Mouse (Mus musculus): ENCODE results near the gene Tbx3.

GRCm38 (mm10) chr5:119682646-119683515, 12.4 kb downstream of the Tbx3 start:
- no peak for TF ChIP-seq POLR2A (IDR thresholded peaks at IDR 0.05; ENCODE audit: low read depth, low read length)
- TF ChIP-seq CTCF (IDR thresholded peaks at IDR 0.05; ENCODE audit: extremely low read depth, insufficient read length, insufficient replicate concordance, low read depth, low read length) = no peak

Data from small intestine, adult 2 months (tissue).